Comparison of ENCODE assay signal across 14 mouse cellular contexts in the genomic region with DNA sequence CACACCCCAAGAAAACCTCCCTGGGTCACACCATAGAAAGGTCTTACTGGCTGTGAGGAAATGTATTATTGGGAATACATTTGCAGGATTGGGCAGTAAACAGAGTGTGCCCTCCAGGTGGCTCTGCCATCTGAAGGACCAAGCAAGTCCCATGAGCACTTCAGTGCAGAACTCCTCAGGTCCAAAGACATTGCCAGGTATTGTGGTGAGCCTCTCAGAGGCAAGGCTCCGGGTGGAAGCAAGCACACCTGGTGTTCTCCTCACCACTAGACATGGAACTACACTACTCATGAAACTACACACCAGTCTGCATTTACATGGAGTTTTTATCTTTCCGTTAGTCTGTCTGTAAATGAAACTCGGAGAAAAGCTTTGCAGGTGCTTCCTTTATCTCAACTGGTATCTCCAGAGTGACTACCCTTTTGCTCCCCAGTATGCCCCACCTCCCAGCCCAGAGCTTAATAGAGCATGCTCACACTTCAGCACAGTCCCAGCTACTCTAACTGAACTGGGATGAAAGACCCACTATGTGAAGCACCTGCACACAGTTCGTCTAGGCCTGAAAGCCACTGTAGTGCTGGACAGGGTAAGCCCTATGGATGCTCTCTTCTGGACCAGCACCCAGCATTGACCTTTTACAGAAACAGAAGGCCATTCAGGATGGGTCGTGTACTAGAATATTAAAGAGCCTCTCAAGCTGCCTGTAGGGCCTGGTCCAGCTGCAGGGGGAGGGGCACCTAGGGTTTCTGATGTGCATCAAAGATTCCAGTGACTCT.
DNase-seq lines count a peak whose midpoint lies in the region; ATAC-seq lines count a peak whose summit lies in the region.
"Had no signal": no experiment of that assay in that cellular context is flagged by ENCODE, and none has a peak within 500 bp of the region (broad histone marks: within the 10 kb centered on the region; RNA-seq: fewer than 3 reads in every experiment).

No protein-coding gene starts in this region.

- H3K4me2 ChIP-seq in heart, embryonic 16.5 days (ENCODE audit: low read depth, low read length) = no peak overlapping the region
- no peak overlapping the region for H3K4me2 ChIP-seq in midbrain, embryonic 16.5 days (ENCODE audit: low read length)
- H3K4me2 ChIP-seq in midbrain, embryonic 11.5 days = no peak overlapping the region
- H3K4me2 ChIP-seq: intestine, embryonic 15.5 days; liver, embryonic 12.5 days had no signal

- DNase-seq in heart, adult 18-20 months = no peak
- no peak for DNase-seq in midbrain, embryonic 11.5 days (ENCODE audit: low spot score, missing footprints)
- DNase-seq in thymus, adult 18-20 months = peak; percentile 60 to 82
- DNase-seq in thymus, postnatal 4 days = peak; percentile 64
- no peak for DNase-seq in kidney, postnatal 4 days
- DNase-seq: cerebellum, adult 8-10 months; gastrocnemius, postnatal 36 days; kidney, postnatal 36 days had no signal

- no peaks in the 10 kb centered on the region for H3K27me3 ChIP-seq in heart, embryonic 16.5 days (ENCODE audit: control insufficient read depth, insufficient read depth, low read length)
- H3K27me3 ChIP-seq in midbrain, embryonic 16.5 days (ENCODE audit: control insufficient read depth, insufficient read depth, low read depth, low read length) = no peaks in the 10 kb centered on the region
- no peaks in the 10 kb centered on the region for H3K27me3 ChIP-seq in midbrain, embryonic 11.5 days (ENCODE audit: control insufficient read depth, insufficient read depth, low read length)
- H3K27me3 ChIP-seq: intestine, embryonic 15.5 days; liver, embryonic 12.5 days had no signal

- H3K4me3 ChIP-seq in heart, embryonic 16.5 days (ENCODE audit: low read length) = no peak overlapping the region
- no peak overlapping the region for H3K4me3 ChIP-seq in midbrain, embryonic 16.5 days (ENCODE audit: low read depth, low read length)
- no peak overlapping the region for H3K4me3 ChIP-seq in midbrain, embryonic 11.5 days (ENCODE audit: low read depth, low read length)
- H3K4me3 ChIP-seq: intestine, embryonic 15.5 days; liver, embryonic 12.5 days had no signal

- H3K9ac ChIP-seq in heart, embryonic 16.5 days (ENCODE audit: low read length) = no peak overlapping the region
- no peak overlapping the region for H3K9ac ChIP-seq in midbrain, embryonic 16.5 days (ENCODE audit: low read depth, low read length)
- no peak overlapping the region for H3K9ac ChIP-seq in midbrain, embryonic 11.5 days (ENCODE audit: low read length)
- H3K9ac ChIP-seq: intestine, embryonic 15.5 days; liver, embryonic 12.5 days had no signal

- no peaks in the 10 kb centered on the region for H3K36me3 ChIP-seq in heart, embryonic 16.5 days (ENCODE audit: control insufficient read depth, insufficient read depth)
- H3K36me3 ChIP-seq in midbrain, embryonic 16.5 days (ENCODE audit: control insufficient read depth, insufficient read depth, low read length) = no peaks in the 10 kb centered on the region
- H3K36me3 ChIP-seq in midbrain, embryonic 11.5 days (ENCODE audit: control insufficient read depth, insufficient read depth, low read length) = no peaks in the 10 kb centered on the region
- H3K36me3 ChIP-seq: intestine, embryonic 15.5 days; liver, embryonic 12.5 days had no signal

- peaks cover 15% of the 10 kb centered on the region for H3K4me1 ChIP-seq in heart, embryonic 16.5 days (ENCODE audit: control insufficient read depth, insufficient read depth, low read length)
- no peaks in the 10 kb centered on the region for H3K4me1 ChIP-seq in midbrain, embryonic 16.5 days (ENCODE audit: control insufficient read depth, insufficient read depth, low read length)
- H3K4me1 ChIP-seq in midbrain, embryonic 11.5 days (ENCODE audit: control insufficient read depth, insufficient read depth, low read length) = no peaks in the 10 kb centered on the region
- H3K4me1 ChIP-seq: intestine, embryonic 15.5 days; liver, embryonic 12.5 days had no signal

- WGBS in heart, embryonic 16.5 days = 68% methylated on average over 5 of the region's 5 CpGs
- WGBS in midbrain, embryonic 16.5 days = 67% methylated on average over 5 of the region's 5 CpGs
- WGBS in midbrain, embryonic 11.5 days = 76% methylated on average over 5 of the region's 5 CpGs

- peak; percentile 64; the same call in 1 of the 2 replicates for ATAC-seq in heart, embryonic 16.5 days (replicated peaks; ENCODE audit: extremely low read depth, insufficient read depth, low FRiP score)
- 0 out of 2 replicates have a peak, but pooled peaks have one; percentile 32 for ATAC-seq in midbrain, embryonic 16.5 days
- no peak for ATAC-seq in midbrain, embryonic 11.5 days (ENCODE audit: low FRiP score)
- ATAC-seq: forebrain, embryonic 14.5 days; intestine, embryonic 15.5 days; liver, embryonic 12.5 days; lung, postnatal 0 days had no signal

- H3K27ac ChIP-seq in heart, embryonic 16.5 days (ENCODE audit: low read length) = peak overlapping the region; percentile 65
- H3K27ac ChIP-seq in midbrain, embryonic 16.5 days (ENCODE audit: low read length) = no peak overlapping the region
- H3K27ac ChIP-seq in midbrain, embryonic 11.5 days (ENCODE audit: low read depth, low read length) = no peak overlapping the region
- H3K27ac ChIP-seq: intestine, embryonic 15.5 days; liver, embryonic 12.5 days had no signal

- H3K9me3 ChIP-seq in heart, embryonic 16.5 days (replicated peaks; ENCODE audit: control insufficient read depth, low read length) = no peaks in the 10 kb centered on the region
- no peaks in the 10 kb centered on the region for H3K9me3 ChIP-seq in midbrain, embryonic 16.5 days (replicated peaks; ENCODE audit: control insufficient read depth, low read length, poor library complexity, severe bottlenecking)
- no peaks in the 10 kb centered on the region for H3K9me3 ChIP-seq in midbrain, embryonic 11.5 days (ENCODE audit: control insufficient read depth, low read length)
- H3K9me3 ChIP-seq: intestine, embryonic 15.5 days; liver, embryonic 12.5 days had no signal

Comparison
In these comparisons a context has a peak if more than half of its experiments do, and no peak if none do; other contexts are left out.
1. DNase-seq: peak in thymus, adult 18-20 months (2 of 2) and thymus, postnatal 4 days (single experiment); none in heart, adult 18-20 months (0 of 2), midbrain, embryonic 11.5 days (single experiment) and kidney, postnatal 4 days (0 of 2).